Mouse (Mus musculus): Measurements from ENCODE around the gene Abi3. TPM values are rescaled to one million over a fixed set of nuclear protein-coding genes. Genes with fewer than 3 reads are reported as not detected.

Gene Abi3
- polyA plus RNA-seq, 1 experiment from 2014 or later, result 2.0 TPM

GRCm38 (mm10) chr11:95814857-95815256 lies 27.4 kb downstream of the Abi3 start:
- H3K4me1 ChIP-seq, result peaks cover under 1% of the 10 kb centered on the region; the same call in 1 of the 2 replicates
- H3K9me3 ChIP-seq, result no peaks in the 10 kb centered on the region
- H3K27me3 ChIP-seq (replicated peaks), result no peaks in the 10 kb centered on the region
- H3K4me2 ChIP-seq, result no peak overlapping the region
- H3K9ac ChIP-seq, result no peak overlapping the region
- no peak overlapping the region for H3K27ac ChIP-seq
- ATAC-seq (replicated peaks), result no peak
- WGBS, result 77% methylated on average over 5 of the region's 5 CpGs
- H3K36me3 ChIP-seq (replicated peaks), result no peaks in the 10 kb centered on the region
- H3K4me3 ChIP-seq, result no peak overlapping the region

GRCm38 (mm10) chr11:95814101-95814500 lies 28.2 kb downstream of the Abi3 start:
- Histone ChIP-seq H3K27me3 (replicated peaks) (no peaks in the 10 kb centered on the region), H3K27ac (no peak overlapping the region), H3K4me2 (no peak overlapping the region), H3K9me3 (no peaks in the 10 kb centered on the region), H3K4me1 (peaks cover 5% of the 10 kb centered on the region; the same call in 1 of the 2 replicates), H3K36me3 (replicated peaks) (no peaks in the 10 kb centered on the region), H3K4me3 (no peak overlapping the region), H3K9ac (no peak overlapping the region)
- no peak for ATAC-seq (replicated peaks)
- 91% methylated on average over 2 of the region's 2 CpGs for WGBS

- no peaks in the 10 kb centered on the region for H3K9me3 ChIP-seq
- ATAC-seq (replicated peaks), result no peak
- 63% methylated on average over 4 of the region's 4 CpGs for WGBS
- peaks cover 5% of the 10 kb centered on the region; the same call in 1 of the 2 replicates for H3K4me1 ChIP-seq
- H3K36me3 ChIP-seq (replicated peaks), result no peaks in the 10 kb centered on the region
- H3K4me2 ChIP-seq, result no peak overlapping the region
- H3K4me3 ChIP-seq, result no peak overlapping the region
- H3K9ac ChIP-seq, result no peak overlapping the region
- no peaks in the 10 kb centered on the region for H3K27me3 ChIP-seq (replicated peaks)
- no peak overlapping the region for H3K27ac ChIP-seq
These were observed 30.1 kb downstream of the Abi3 start for GRCm38 (mm10) chr11:95812224-95812623.

GRCm38 (mm10) chr11:95811741-95812140 lies 30.5 kb downstream of the Abi3 start:
- WGBS, result 86% methylated on average over 6 of the region's 6 CpGs
- Histone ChIP-seq H3K4me1 (peaks cover 5% of the 10 kb centered on the region; the same call in 1 of the 2 replicates), H3K9me3 (no peaks in the 10 kb centered on the region), H3K9ac (no peak overlapping the region), H3K27ac (no peak overlapping the region), H3K4me3 (no peak overlapping the region), H3K27me3 (replicated peaks) (no peaks in the 10 kb centered on the region), H3K36me3 (replicated peaks) (no peaks in the 10 kb centered on the region), H3K4me2 (no peak overlapping the region)
- no peak for ATAC-seq (replicated peaks)

- Histone ChIP-seq H3K4me3 (no peak overlapping the region), H3K27me3 (replicated peaks) (no peaks in the 10 kb centered on the region), H3K9ac (no peak overlapping the region), H3K36me3 (replicated peaks) (no peaks in the 10 kb centered on the region), H3K4me2 (no peak overlapping the region), H3K4me1 (peaks cover 5% of the 10 kb centered on the region; the same call in 1 of the 2 replicates), H3K9me3 (no peaks in the 10 kb centered on the region), H3K27ac (no peak overlapping the region)
- no peak for ATAC-seq (replicated peaks)
- 64% methylated on average over 7 of the region's 7 CpGs for WGBS
These were observed 31.4 kb downstream of the Abi3 start for GRCm38 (mm10) chr11:95810828-95811227.

- ATAC-seq (replicated peaks), result no peak
- no peak overlapping the region for H3K4me3 ChIP-seq
- 9% methylated on average over 5 of the region's 5 CpGs for WGBS
These were observed 32.7 kb downstream of the Abi3 start for GRCm38 (mm10) chr11:95809603-95810002.

GRCm38 (mm10) chr11:95808448-95809011 lies 33.7 kb downstream of the Abi3 start:
- Histone ChIP-seq H3K4me1 (peaks cover 5% of the 10 kb centered on the region; the same call in 1 of the 2 replicates), H3K36me3 (replicated peaks) (no peaks in the 10 kb centered on the region), H3K9me3 (no peaks in the 10 kb centered on the region), H3K27ac (no peak overlapping the region), H3K27me3 (replicated peaks) (no peaks in the 10 kb centered on the region), H3K9ac (no peak overlapping the region), H3K4me2 (no peak overlapping the region), H3K4me3 (no peak overlapping the region)
- 75% methylated on average over 5 of the region's 5 CpGs for WGBS
- ATAC-seq (replicated peaks), result no peak

More at GRCm38 (mm10) chr11:95809603-95810002, 32.7 kb downstream of the Abi3 start:
- Histone ChIP-seq H3K36me3 (replicated peaks) (no peaks in the 10 kb centered on the region), H3K27me3 (replicated peaks) (no peaks in the 10 kb centered on the region), H3K9me3 (no peaks in the 10 kb centered on the region), H3K27ac (no peak overlapping the region), H3K4me2 (no peak overlapping the region), H3K9ac (no peak overlapping the region), H3K4me1 (peaks cover 5% of the 10 kb centered on the region; the same call in 1 of the 2 replicates)

GRCm38 (mm10) chr11:95807884-95808283 lies 34.4 kb downstream of the Abi3 start:
- ATAC-seq (replicated peaks), result no peak

GRCm38 (mm10) chr11:95805527-95805926 lies 36.7 kb downstream of the Abi3 start:
- Histone ChIP-seq H3K9me3 (no peaks in the 10 kb centered on the region), H3K27ac (no peak overlapping the region), H3K27me3 (replicated peaks) (no peaks in the 10 kb centered on the region), H3K4me3 (no peak overlapping the region), H3K9ac (no peak overlapping the region), H3K4me1 (peaks cover 5% of the 10 kb centered on the region; the same call in 1 of the 2 replicates), H3K4me2 (no peak overlapping the region), H3K36me3 (replicated peaks) (no peaks in the 10 kb centered on the region)
- 53% methylated on average over 3 of the region's 3 CpGs for WGBS
- no peak for ATAC-seq (replicated peaks)

More at GRCm38 (mm10) chr11:95807884-95808283, 34.4 kb downstream of the Abi3 start:
- Histone ChIP-seq H3K27me3 (replicated peaks) (no peaks in the 10 kb centered on the region), H3K4me2 (no peak overlapping the region), H3K27ac (no peak overlapping the region), H3K4me1 (peaks cover 5% of the 10 kb centered on the region; the same call in 1 of the 2 replicates), H3K9me3 (no peaks in the 10 kb centered on the region), H3K4me3 (no peak overlapping the region), H3K36me3 (replicated peaks) (no peaks in the 10 kb centered on the region), H3K9ac (no peak overlapping the region)
- 80% methylated on average over 5 of the region's 5 CpGs for WGBS

GRCm38 (mm10) chr11:95805010-95805409 lies 37.3 kb downstream of the Abi3 start:
- Histone ChIP-seq H3K4me2 (no peak overlapping the region), H3K4me3 (no peak overlapping the region), H3K36me3 (replicated peaks) (no peaks in the 10 kb centered on the region), H3K9ac (no peak overlapping the region), H3K27me3 (replicated peaks) (no peaks in the 10 kb centered on the region), H3K4me1 (peaks cover 5% of the 10 kb centered on the region; the same call in 1 of the 2 replicates), H3K9me3 (no peaks in the 10 kb centered on the region), H3K27ac (no peak overlapping the region)
- WGBS, result 66% methylated on average over 5 of the region's 5 CpGs
- ATAC-seq (replicated peaks), result no peak

- H3K36me3 ChIP-seq (replicated peaks), result no peaks in the 10 kb centered on the region
- no peak overlapping the region for H3K4me2 ChIP-seq
- H3K9ac ChIP-seq, result no peak overlapping the region
- no peak overlapping the region for H3K27ac ChIP-seq
- H3K4me3 ChIP-seq, result no peak overlapping the region
- 70% methylated on average over 5 of the region's 5 CpGs for WGBS
- no peaks in the 10 kb centered on the region for H3K9me3 ChIP-seq
- H3K4me1 ChIP-seq, result peaks cover 9% of the 10 kb centered on the region
- peaks cover 16% of the 10 kb centered on the region for H3K27me3 ChIP-seq (replicated peaks)
- no peak for ATAC-seq (replicated peaks)
These were observed 46.7 kb downstream of the Abi3 start for GRCm38 (mm10) chr11:95795582-95795981.

- 72% methylated on average over 5 of the region's 5 CpGs for WGBS
- no peak overlapping the region for H3K9ac ChIP-seq
- no peak overlapping the region for H3K4me3 ChIP-seq
- no peak overlapping the region for H3K27ac ChIP-seq
- no peaks in the 10 kb centered on the region for H3K36me3 ChIP-seq (replicated peaks)
- no peak for ATAC-seq (replicated peaks)
- no peak overlapping the region for H3K4me2 ChIP-seq
- H3K4me1 ChIP-seq, result peaks cover 9% of the 10 kb centered on the region
- no peaks in the 10 kb centered on the region for H3K9me3 ChIP-seq
- peaks cover 16% of the 10 kb centered on the region for H3K27me3 ChIP-seq (replicated peaks)
These were observed 48.1 kb downstream of the Abi3 start for GRCm38 (mm10) chr11:95794201-95794600.

- WGBS, result 92% methylated on average over 8 of the region's 8 CpGs
- ATAC-seq (replicated peaks), result no peak
- Histone ChIP-seq H3K4me1 (peaks cover 9% of the 10 kb centered on the region), H3K27me3 (replicated peaks) (peaks cover 16% of the 10 kb centered on the region), H3K4me3 (no peak overlapping the region), H3K9ac (no peak overlapping the region), H3K9me3 (no peaks in the 10 kb centered on the region), H3K36me3 (replicated peaks) (no peaks in the 10 kb centered on the region), H3K27ac (no peak overlapping the region), H3K4me2 (no peak overlapping the region)
These were observed 49.2 kb downstream of the Abi3 start for GRCm38 (mm10) chr11:95792950-95793509.

All from midbrain, embryonic 15.5 days (tissue).